27 mouse cellular contexts compared by ENCODE assay signal in the genomic region with DNA sequence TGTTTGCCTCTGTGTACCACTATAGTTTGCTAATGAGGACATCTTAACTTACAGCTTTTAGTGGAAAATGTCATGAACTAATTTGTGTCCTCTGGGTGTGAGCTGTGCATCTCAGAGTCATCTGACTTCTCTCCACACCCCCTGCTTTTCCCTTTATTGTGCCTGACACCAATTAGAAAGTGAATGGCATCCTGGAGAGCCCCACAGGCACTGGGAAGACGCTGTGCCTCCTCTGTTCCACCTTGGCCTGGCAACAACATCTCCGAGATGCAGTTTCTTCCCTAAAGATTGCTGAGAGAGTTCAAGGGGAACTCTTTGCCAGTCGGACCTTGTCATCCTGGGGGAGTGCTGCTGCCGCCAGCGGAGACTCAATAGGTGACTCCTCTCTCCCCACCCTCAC. TPM values are rescaled to one million over a fixed set of nuclear protein-coding genes. Genes with fewer than 3 reads are reported as not detected.
"Had no signal": no experiment of that assay in that cellular context is flagged by ENCODE, and none has a peak within 500 bp of the region (broad histone marks: within the 10 kb centered on the region; RNA-seq: fewer than 3 reads in every experiment).

No protein-coding gene starts in this region.

- H3K9ac ChIP-seq: heart, embryonic 12.5 days; hindbrain, embryonic 13.5 days; hindbrain, embryonic 15.5 days; kidney, embryonic 15.5 days; limb, embryonic 13.5 days; limb, embryonic 15.5 days; liver, embryonic 12.5 days; liver, embryonic 14.5 days had no signal

- H3K27ac ChIP-seq: heart, adult 2 months; hindbrain, embryonic 13.5 days; hindbrain, embryonic 15.5 days; hindbrain, postnatal 0 days; kidney, embryonic 15.5 days; kidney, postnatal 0 days; limb, embryonic 13.5 days; limb, embryonic 15.5 days; liver, embryonic 12.5 days; liver, embryonic 14.5 days had no signal

- DNase-seq: gastrocnemius, postnatal 14 days; gastrocnemius, postnatal 36 days; heart, adult 11 months; heart, adult 2 months; heart, postnatal 10 days; heart, postnatal 36 days; kidney, adult 11 months; kidney, adult 2 months; kidney, adult 9 months; kidney, postnatal 14 days; kidney, postnatal 36 days; layer of hippocampus, adult 9-11 months; layer of hippocampus, postnatal 36 days; left cerebral cortex, postnatal 4 days had no signal

- H3K27me3 ChIP-seq: hindbrain, embryonic 15.5 days; kidney, embryonic 15.5 days had no signal

- H3K9me3 ChIP-seq: heart, embryonic 12.5 days; hindbrain, embryonic 13.5 days; hindbrain, embryonic 15.5 days; kidney, embryonic 15.5 days; limb, embryonic 13.5 days; limb, embryonic 15.5 days; liver, embryonic 12.5 days had no signal

- H3K4me3 ChIP-seq: heart, adult 2 months; heart, embryonic 12.5 days; hindbrain, embryonic 13.5 days; hindbrain, embryonic 15.5 days; kidney, embryonic 15.5 days; limb, embryonic 13.5 days; limb, embryonic 15.5 days; liver, embryonic 12.5 days had no signal

RNA-seq across cellular contexts. Expression of gene Stmn3, which starts 7.8 kb away (rescaled TPM):
- total RNA-seq: gastrocnemius, adult 18-20 months; gastrocnemius, adult 8-10 months; hematopoietic stem cell, adult 5-6 weeks had no signal
